Mouse (Mus musculus) intestine, embryonic 15.5 days (tissue): ENCODE data around the gene Olfr1104. TPM values are rescaled to one million over a fixed set of nuclear protein-coding genes. Genes with fewer than 3 reads are reported as not detected.

Experiments used
- ATAC-seq: fragments of 200-750 bp; cut with Nextera tagmentation; 2 replicates; pipeline ENCODE4 v1.8.0; 2017; ENCODE audit warnings: moderate TSS enrichment, moderate library complexity
- H3K27ac ChIP-seq: fragments of 300-500 bp; sonication (generic); 2 replicates; pipeline ENCODE4 v1.5.1; 2015; ENCODE audit warnings: mild to moderate bottlenecking, inconsistent platforms
- H3K27me3 ChIP-seq: fragments of 300-500 bp; sonication (generic); replicated peaks from 2 replicates; pipeline ENCODE4 v1.6.1; 2015; ENCODE audit warnings: inconsistent platforms
- H3K36me3 ChIP-seq: fragments of 300-500 bp; sonication (generic); 2 replicates; pipeline ENCODE4 v1.6.1; 2015; ENCODE audit warnings: inconsistent platforms
- H3K4me1 ChIP-seq: fragments of 300-500 bp; sonication (generic); replicated peaks from 2 replicates; pipeline ENCODE4 v1.6.1; 2015; ENCODE audit warnings: inconsistent platforms
- H3K4me2 ChIP-seq: fragments of 300-500 bp; sonication (generic); replicated peaks from 2 replicates; pipeline ENCODE4 v1.6.1; 2015; ENCODE audit warnings: mild to moderate bottlenecking, inconsistent platforms
- H3K4me3 ChIP-seq: fragments of 300-500 bp; sonication (generic); replicated peaks from 2 replicates; pipeline ENCODE4 v1.5.1; 2015; ENCODE audit warnings: inconsistent platforms
- H3K9ac ChIP-seq: fragments of 300-500 bp; sonication (generic); 2 replicates; pipeline ENCODE4 v1.6.1; 2015; ENCODE audit warnings: inconsistent platforms
- H3K9me3 ChIP-seq: fragments of 300-500 bp; sonication (generic); 2 replicates; pipeline ENCODE4 v1.6.1; 2016; ENCODE audit warnings: inconsistent platforms
- WGBS: fragments of 180-500 bp; shearing (Covaris S2); methylation state at CpG from one replicate; pipeline ENCODE4 v1.1.7; 2015; 5-methylcytosine and 5-hydroxymethylcytosine counted together
- polyA plus RNA-seq: library from polyadenylated mRNA; unstranded; fragments of >200 nt; fragmentation: Nextera tagmentation; extraction: Ambion mirVana; gene quantifications from 2 replicates; pipeline ENCODE4 v1.2.1, GENCODE M21; 2015

Olfr1104 gene
- polyA plus RNA-seq: not detected in 2 replicates

DNA sequence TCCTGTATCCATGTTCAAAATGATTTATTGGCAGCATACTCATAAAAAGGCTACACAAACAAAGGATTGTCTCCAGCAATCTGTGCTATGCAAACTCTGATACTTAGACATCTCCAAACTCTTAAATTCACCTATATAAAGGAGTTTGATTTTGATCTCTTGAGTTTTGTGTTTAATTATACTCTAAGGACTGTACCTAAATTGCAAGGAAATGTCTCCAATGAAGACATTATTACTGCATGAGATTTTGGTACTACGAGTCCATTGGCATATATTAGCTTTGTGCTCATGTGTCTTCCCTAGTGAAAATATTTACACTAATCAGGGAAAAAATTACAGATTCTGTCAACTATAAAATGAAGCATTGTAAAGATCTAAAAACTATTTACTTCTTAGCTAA is at the start of gene Olfr1104:
Olfr1104 (minus strand) TSS at position 101 of the 400 bp plus-strand sequence.
- 71% methylated on average over 1 of the region's 1 CpGs for WGBS
- ATAC-seq: no peak
- no peak within 1 kb of the TSS for H3K4me2 ChIP-seq
- H3K27me3 ChIP-seq: no peaks in the 10 kb centered on the region
- no peak within 1 kb of the TSS for H3K4me3 ChIP-seq
- H3K4me1 ChIP-seq: no peaks in the 10 kb centered on the region
- no peak within 1 kb of the TSS for H3K27ac ChIP-seq
- H3K9me3 ChIP-seq: no peaks in the 10 kb centered on the region
- no peak within 1 kb of the TSS for H3K9ac ChIP-seq
- H3K36me3 ChIP-seq: no peaks in the 10 kb centered on the region

DNA sequence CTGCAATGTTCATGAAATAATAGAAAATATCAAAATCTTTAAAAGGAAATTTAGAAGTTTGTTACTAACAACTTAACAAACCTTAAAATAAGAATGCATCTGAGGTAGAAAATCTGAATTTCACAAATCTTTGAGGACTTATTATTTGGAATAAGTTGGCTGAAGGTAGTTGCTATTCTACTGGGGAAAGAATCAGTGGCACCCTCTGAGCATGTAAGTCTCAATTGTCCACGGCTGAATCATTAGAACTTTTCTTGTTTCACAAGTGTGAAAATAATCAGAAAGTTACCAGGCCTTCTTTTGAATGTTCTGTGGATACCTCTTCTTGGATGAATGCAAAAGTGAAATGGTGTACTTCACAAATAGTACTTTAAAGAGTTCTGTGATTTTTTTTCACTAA is 48.8 kb upstream of the Olfr1104 start, which contains the start of gene Olfr1107:
Olfr1107 (minus strand) TSS at position 101 of the 400 bp plus-strand sequence.
- no peak for ATAC-seq
- WGBS: 85% methylated on average over 1 of the region's 1 CpGs

DNA sequence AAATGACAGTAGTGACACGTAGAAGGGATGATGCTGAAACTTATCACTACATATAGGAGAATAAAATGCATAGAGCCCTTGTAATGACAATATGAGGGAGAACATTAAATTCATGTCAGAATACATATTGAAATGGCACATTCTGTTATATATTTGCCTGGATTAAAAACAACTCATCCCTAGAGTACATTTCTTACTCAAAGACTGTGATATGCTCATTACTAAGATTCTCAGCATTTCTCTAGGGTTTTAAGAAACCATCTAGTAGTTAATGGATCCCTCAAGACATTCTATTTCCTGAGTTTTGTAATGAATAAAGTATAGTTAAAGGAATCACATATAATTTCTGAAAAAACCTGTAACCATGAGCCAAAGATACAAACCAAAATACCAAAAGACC is 25.3 kb upstream of the Olfr1104 start, which contains the start of gene Olfr1106:
Olfr1106 (minus strand) TSS at position 101 of the 400 bp plus-strand sequence.
- Histone ChIP-seq H3K9ac (no peak within 1 kb of the TSS), H3K4me2 (no peak within 1 kb of the TSS), H3K9me3 (no peaks in the 10 kb centered on the region), H3K4me3 (no peak within 1 kb of the TSS), H3K36me3 (no peaks in the 10 kb centered on the region), H3K27me3 (no peaks in the 10 kb centered on the region), H3K27ac (no peak within 1 kb of the TSS), H3K4me1 (no peaks in the 10 kb centered on the region)
- ATAC-seq: no peak
- WGBS: 69% methylated on average over 1 of the region's 1 CpGs

More for the DNA sequence above, 48.8 kb upstream of the Olfr1104 start, which contains the start of gene Olfr1107:
- no peaks in the 10 kb centered on the region for H3K4me1 ChIP-seq
- H3K4me3 ChIP-seq: no peak within 1 kb of the TSS
- no peak within 1 kb of the TSS for H3K9ac ChIP-seq
- no peaks in the 10 kb centered on the region for H3K36me3 ChIP-seq
- H3K4me2 ChIP-seq: no peak within 1 kb of the TSS
- H3K9me3 ChIP-seq: no peaks in the 10 kb centered on the region
- no peaks in the 10 kb centered on the region for H3K27me3 ChIP-seq
- H3K27ac ChIP-seq: no peak within 1 kb of the TSS

DNA sequence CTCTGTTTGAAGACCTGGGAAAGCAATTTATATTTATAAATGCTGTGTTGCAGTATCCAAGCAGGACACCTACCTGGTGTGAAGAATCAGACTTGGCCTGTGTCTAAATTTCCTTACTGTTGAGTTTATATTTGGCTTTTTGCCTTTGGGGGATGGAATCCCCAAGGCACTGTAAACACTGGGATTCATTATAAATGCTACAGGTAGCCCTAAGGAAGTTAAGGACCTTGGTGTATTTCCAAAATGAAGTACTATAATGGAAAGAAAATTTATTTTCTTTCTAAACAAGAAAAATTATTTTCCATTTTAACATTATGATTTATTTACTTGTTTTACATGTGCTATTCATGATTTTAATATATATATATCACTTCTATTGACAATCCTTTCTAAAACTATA is 9.6 kb upstream of the Olfr1104 start, which contains the start of gene Olfr1105:
Olfr1105 (minus strand) TSS at position 101 of the 400 bp plus-strand sequence.
- Histone ChIP-seq H3K36me3 (no peaks in the 10 kb centered on the region), H3K4me1 (no peaks in the 10 kb centered on the region), H3K4me2 (no peak within 1 kb of the TSS), H3K27me3 (no peaks in the 10 kb centered on the region), H3K9ac (no peak within 1 kb of the TSS), H3K27ac (no peak within 1 kb of the TSS), H3K4me3 (no peak within 1 kb of the TSS), H3K9me3 (no peaks in the 10 kb centered on the region)
- no peak for ATAC-seq

DNA sequence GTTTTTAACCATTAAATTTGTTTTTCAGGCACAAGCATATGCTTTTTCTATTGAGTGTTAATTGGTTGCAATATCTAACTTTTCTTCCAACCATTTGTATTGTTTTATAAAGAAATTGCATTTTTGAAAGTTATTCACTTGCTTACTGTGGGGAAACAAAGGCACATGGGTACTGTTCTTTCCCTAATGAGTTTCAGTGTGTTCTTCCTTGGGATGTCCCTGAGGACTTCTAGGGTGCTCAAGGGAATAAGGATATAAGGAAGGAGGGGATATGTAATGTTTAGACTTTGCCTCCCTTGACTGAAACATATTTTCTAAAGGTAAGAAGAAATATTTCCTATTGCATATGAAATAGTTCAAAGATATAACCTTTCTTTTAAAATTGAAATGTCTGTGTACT is 28.8 kb downstream of the Olfr1104 start, which contains the start of gene Olfr1102:
Olfr1102 (plus strand) TSS at position 301 of the 400 bp plus-strand sequence.
- no peaks in the 10 kb centered on the region for H3K4me1 ChIP-seq
- no peaks in the 10 kb centered on the region for H3K36me3 ChIP-seq
- ATAC-seq: no peak
- no peaks in the 10 kb centered on the region for H3K27me3 ChIP-seq
- H3K9ac ChIP-seq: no peak within 1 kb of the TSS
- H3K4me3 ChIP-seq: no peak within 1 kb of the TSS
- H3K9me3 ChIP-seq: no peaks in the 10 kb centered on the region
- no peak within 1 kb of the TSS for H3K4me2 ChIP-seq
- no peak within 1 kb of the TSS for H3K27ac ChIP-seq

DNA sequence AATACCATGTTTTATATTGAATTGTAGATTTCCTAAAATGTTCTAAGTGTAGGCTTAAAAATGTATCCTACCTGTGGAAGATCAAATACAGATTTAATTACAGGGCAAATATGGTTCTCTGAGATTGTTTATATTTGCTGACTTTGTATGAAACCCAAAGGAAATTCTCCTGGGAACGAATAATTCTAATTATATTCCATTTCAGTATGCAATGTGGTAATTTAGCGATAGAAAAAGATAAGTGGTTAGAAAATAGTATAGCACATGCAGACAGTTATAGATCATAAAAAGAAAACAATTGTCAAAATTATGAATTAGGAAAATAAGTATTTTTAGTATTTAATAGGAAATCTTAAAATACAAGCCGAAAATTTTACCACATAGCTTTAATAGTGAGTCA is 35.8 kb downstream of the Olfr1104 start, which contains the start of gene Olfr1101:
Olfr1101 (minus strand) TSS at position 101 of the 400 bp plus-strand sequence.
- no peaks in the 10 kb centered on the region for H3K9me3 ChIP-seq
- H3K9ac ChIP-seq: no peak within 1 kb of the TSS
- H3K27me3 ChIP-seq: no peaks in the 10 kb centered on the region
- no peak within 1 kb of the TSS for H3K4me3 ChIP-seq
- H3K4me2 ChIP-seq: no peak within 1 kb of the TSS
- no peaks in the 10 kb centered on the region for H3K4me1 ChIP-seq
- 74% methylated on average over 3 of the region's 3 CpGs for WGBS
- no peaks in the 10 kb centered on the region for H3K36me3 ChIP-seq
- no peak for ATAC-seq
- no peak within 1 kb of the TSS for H3K27ac ChIP-seq

DNA sequence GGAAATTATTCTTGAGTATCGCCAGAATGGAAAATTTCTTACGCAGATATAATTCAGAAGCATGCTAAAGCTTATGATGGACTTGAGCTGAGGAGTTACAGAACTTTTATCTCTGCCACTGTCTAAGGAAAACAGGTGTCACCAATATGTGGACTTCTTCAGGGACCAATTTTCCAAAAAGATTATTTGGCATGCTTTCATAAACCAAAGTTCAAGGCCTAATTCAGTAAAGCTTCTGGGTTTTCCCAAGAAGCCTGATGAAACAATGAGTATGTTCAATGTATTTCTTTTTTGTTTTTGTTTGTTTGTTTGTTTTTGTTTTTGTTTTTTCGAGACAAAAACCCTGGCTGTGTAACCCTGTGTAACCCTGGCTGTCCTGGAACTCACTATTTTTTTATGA is 47.0 kb downstream of the Olfr1104 start, which contains the start of gene Olfr1100:
Olfr1100 (minus strand) TSS at position 101 of the 400 bp plus-strand sequence.
- 72% methylated on average over 3 of the region's 3 CpGs for WGBS
- Histone ChIP-seq H3K27me3 (no peaks in the 10 kb centered on the region), H3K4me1 (no peaks in the 10 kb centered on the region), H3K4me2 (no peak within 1 kb of the TSS), H3K4me3 (no peak within 1 kb of the TSS), H3K27ac (no peak within 1 kb of the TSS), H3K36me3 (no peaks in the 10 kb centered on the region), H3K9ac (no peak within 1 kb of the TSS), H3K9me3 (no peaks in the 10 kb centered on the region)
- no peak for ATAC-seq

Other genes with a start within 250 kb of the Olfr1104 start
- not detected in 2 replicates for gene Olfr1093, start 244.6 kb downstream of the Olfr1104 start, polyA plus RNA-seq
- gene Olfr141, start 217.1 kb downstream of the Olfr1104 start, polyA plus RNA-seq: not detected in 2 replicates
- not detected in 2 replicates for gene Olfr1094, start 202.4 kb downstream of the Olfr1104 start, polyA plus RNA-seq
- gene Olfr1095, start 175.4 kb downstream of the Olfr1104 start, polyA plus RNA-seq: not detected in 2 replicates
- gene Gm13723, start 152.3 kb downstream of the Olfr1104 start, polyA plus RNA-seq: not detected in 2 replicates
- gene Olfr1097, start 134.9 kb downstream of the Olfr1104 start, polyA plus RNA-seq: not detected in 2 replicates
- not detected in 2 replicates for gene Olfr1098, start 102.5 kb downstream of the Olfr1104 start, polyA plus RNA-seq
- not detected in 2 replicates for gene Olfr1099, start 66.4 kb downstream of the Olfr1104 start, polyA plus RNA-seq
- not detected in 2 replicates for gene Olfr1100, start 47.1 kb downstream of the Olfr1104 start, polyA plus RNA-seq
- not detected in 2 replicates for gene Olfr1101, start 35.9 kb downstream of the Olfr1104 start, polyA plus RNA-seq
- gene Olfr1102, start 28.7 kb downstream of the Olfr1104 start, polyA plus RNA-seq: not detected in 2 replicates
- gene Olfr1105, start 9.5 kb upstream of the Olfr1104 start, polyA plus RNA-seq: not detected in 2 replicates
- not detected in 2 replicates for gene Olfr1106, start 25.2 kb upstream of the Olfr1104 start, polyA plus RNA-seq
- not detected in 2 replicates for gene Olfr1107, start 48.7 kb upstream of the Olfr1104 start, polyA plus RNA-seq
- not detected in 2 replicates for gene Olfr1109, start 68.9 kb upstream of the Olfr1104 start, polyA plus RNA-seq
- gene Olfr259, start 87.5 kb upstream of the Olfr1104 start, polyA plus RNA-seq: not detected in 2 replicates
- gene Olfr1110, start 113.2 kb upstream of the Olfr1104 start, polyA plus RNA-seq: not detected in 2 replicates
- gene Olfr1111, start 125.5 kb upstream of the Olfr1104 start, polyA plus RNA-seq: not detected in 2 replicates
- gene Olfr1112, start 160.7 kb upstream of the Olfr1104 start, polyA plus RNA-seq: not detected in 2 replicates
- not detected in 2 replicates for gene Olfr1113, start 181.9 kb upstream of the Olfr1104 start, polyA plus RNA-seq
- not detected in 2 replicates for gene Olfr1115, start 220.9 kb upstream of the Olfr1104 start, polyA plus RNA-seq
- not detected in 2 replicates for gene Olfr1116, start 240.5 kb upstream of the Olfr1104 start, polyA plus RNA-seq